Mouse (Mus musculus) T-helper 17 cell (primary cell): ENCODE data around the gene Eef2k.
"Not testable (repeated sequence)": the region's sequence is repeated elsewhere in the genome, so short reads cannot be mapped to it uniquely, and the experiment has no call there.

Source experiments
- in situ Hi-C, 2 experiments: fragments of 300-600 bp; cut with MboI, MseI; formaldehyde crosslinking; loops; 1 replicate in 1 of 2; 2 replicates in 1 of 2; pipeline ENCODE4 v1.15.1; 2025; ENCODE audit warnings: high pct_unique_total_duplicates in 2 of 2

Eef2k gene

DNA sequence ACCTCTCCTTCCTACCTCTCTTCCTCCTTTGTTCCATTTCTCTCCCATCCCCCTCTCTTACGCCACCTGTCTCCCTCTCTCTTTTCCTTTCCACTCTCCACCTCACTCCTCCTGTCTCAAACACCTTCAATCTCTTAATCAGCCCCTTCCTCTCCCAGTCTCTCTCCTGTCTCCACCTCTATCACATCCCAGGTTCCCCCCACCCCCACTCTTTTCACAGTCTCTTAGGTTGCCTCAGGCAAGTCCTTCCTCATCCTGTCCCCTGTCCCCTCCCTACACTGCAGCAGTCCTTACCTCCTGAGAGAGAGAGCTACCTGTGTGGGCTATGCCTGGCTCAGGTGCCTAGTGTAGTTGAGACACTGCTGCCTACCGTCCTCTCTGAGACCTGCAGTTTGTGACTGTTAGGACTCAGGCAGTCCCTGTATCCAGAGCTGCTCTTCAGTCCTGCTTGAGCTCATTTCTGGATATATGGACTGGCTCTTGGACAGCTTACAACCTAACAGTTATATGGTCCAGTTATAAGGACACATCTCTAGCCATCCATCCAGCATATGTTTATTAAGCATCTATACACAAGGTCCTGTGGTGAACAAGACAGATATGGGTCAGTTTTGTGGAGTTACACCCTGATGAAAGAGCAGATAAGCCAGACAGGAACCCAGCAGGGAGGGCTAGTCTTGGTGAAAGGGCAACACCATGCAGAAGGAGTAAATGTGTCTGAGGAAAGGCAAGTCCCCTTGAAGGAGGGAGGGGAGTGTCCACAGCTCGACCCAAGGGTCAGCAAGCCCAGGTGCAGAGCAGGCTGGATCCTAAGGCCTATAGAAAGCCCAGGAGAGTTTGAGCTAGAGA lies 33.1 kb downstream of the Eef2k start:
- in situ Hi-C loops: no loop called here

DNA sequence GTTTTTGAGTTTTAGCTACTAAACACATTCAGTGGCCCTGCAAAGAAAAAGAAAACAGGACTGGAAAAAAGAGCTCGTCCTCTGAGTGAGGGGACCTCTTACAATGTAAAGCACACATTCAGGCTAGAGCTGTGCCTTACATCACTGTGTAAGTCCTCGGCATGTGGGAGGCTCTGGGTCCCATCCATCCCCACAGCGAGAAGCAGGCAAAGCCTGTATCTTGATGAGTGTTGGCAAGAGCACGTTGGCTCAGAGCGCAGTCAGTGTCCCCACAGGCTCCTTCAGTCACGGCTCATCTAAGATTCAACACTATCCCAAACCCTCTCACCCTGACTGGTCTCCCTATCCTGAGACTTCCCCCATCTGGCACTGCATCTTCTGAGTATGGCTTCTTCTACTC lies 35.6 kb downstream of the Eef2k start:
- in situ Hi-C loops: no loop called here

DNA sequence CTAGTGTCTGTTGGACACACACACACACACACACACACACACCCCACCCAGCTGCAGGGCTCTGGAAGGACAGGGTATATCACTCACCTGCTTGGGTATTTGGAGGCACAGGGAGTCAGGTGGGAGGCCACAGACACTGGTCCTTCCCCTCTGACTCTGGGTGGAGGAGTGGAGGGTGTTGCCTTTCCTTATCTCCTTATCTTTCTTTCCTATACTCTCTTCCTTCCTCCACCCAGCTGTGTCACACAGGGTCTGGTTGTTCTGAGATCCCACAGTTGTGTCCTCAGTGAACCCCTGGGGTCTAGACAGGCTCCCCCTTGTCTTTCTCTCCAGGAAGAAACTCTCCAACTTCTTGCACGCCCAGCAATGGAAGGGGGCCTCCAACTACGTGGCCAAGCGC lies 37.3 kb downstream of the Eef2k start:
- in situ Hi-C loops: loop anchor here in 1 of 2 experiments (10.0 kb wide), 1 partner anchor 775 kb away; the partner anchor contains the start of gene Tmem159

DNA sequence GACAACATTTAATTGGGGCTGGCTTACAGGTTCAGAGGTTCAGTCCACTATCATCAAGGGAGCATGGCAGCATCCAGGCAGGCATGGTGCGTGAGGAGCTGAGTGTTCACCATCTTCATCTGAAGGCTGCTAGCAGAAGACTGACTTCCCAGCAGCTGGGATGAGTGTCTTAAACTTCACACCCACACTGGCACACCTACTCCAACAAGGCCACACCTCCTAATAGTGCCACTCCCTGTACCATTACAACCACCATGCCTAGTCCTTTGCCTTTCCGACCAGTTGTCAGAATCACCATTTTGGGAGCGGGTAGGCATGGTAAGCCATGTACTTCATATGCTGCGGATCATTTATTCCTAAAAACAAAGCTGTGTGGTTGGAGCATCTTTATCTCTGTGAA lies 38.1 kb downstream of the Eef2k start:
- in situ Hi-C loops: loop anchor here in 1 of 2 experiments (10.0 kb wide), 1 partner anchor 776 kb away; the partner anchor contains the start of gene Tmem159

DNA sequence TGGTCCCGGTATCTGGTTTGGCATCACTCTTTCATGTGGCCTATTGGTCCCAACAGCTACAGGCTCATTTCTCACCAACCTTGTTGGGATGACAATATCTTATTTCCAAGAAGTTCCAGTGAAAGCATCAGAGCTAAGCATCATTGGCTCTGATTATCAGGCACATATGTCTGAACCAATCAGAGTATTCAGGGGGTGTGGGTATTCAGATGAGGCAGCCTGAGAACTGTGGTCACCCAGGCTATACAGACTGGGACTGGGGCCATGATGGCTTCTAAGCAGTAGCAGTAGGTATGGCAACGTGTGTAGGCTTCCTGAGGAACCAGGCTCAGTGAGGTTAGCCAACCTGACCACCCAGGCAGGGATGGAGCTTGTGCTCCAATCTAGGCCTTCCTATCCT lies 38.8 kb downstream of the Eef2k start:
- in situ Hi-C loops: loop anchor here in 1 of 2 experiments (10.0 kb wide), 1 partner anchor 777 kb away; the partner anchor contains the start of gene Tmem159

DNA sequence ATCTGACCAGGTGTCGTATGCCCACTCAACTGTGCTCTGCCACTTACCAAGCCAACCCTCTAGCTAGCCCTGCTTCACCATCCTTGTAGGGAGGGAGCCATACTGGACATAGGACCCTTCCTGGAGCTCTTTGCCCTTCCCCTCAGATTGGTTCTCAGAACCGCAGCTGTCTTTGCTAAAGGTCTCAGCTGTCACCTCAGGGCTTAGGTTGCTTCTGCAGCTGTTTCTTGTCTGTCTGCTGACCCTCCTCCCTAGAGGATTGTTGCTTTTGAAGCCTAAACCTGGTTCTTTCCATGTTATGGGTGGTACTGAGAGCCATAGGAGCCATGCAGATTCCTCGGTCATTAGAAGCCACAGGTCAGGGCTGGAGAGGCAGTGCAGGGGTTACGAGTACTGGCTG lies 40.0 kb downstream of the Eef2k start:
- in situ Hi-C loops: loop anchor here in 1 of 2 experiments (10.0 kb wide), 1 partner anchor 778 kb away; the partner anchor contains the start of gene Tmem159

DNA sequence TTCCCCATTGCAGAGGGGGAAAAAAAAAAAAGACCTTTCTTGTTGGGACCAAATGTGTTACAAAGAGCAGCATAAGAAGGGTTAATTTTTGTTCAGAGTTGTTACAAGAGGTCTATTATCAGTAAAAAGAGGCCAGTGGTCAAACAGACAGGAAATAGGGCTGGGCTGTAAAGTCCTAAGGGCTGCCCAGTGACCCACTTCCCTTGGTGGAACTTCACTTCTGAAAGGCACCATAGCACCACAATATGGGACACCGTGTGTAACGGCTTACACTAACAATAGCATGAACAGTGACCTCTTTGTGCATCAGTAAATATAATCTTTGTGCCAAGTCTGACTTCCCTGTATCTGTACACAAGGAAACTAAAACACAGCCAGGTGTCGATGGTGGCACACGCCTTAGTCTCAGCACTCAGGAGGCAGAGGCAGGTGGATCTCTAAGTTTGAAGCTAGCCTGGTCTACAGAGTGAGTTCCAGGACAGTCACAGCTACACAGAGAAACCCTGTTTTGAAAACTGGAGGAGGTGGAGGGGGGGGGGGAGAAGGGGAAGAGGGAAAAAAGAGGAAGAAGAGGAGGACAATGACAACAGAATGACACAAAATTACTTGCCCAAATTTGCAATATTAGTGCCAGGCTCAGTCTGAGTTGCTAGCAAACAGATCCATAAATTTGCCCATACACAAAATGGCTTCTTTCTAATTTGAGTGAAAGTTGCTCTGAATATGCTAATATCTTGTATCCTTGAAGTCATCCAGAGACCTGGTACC lies 41.1 kb downstream of the Eef2k start:
- in situ Hi-C loops: loop anchor here in 1 of 2 experiments (10.0 kb wide), 1 partner anchor 779 kb away; the partner anchor contains the start of gene Tmem159

DNA sequence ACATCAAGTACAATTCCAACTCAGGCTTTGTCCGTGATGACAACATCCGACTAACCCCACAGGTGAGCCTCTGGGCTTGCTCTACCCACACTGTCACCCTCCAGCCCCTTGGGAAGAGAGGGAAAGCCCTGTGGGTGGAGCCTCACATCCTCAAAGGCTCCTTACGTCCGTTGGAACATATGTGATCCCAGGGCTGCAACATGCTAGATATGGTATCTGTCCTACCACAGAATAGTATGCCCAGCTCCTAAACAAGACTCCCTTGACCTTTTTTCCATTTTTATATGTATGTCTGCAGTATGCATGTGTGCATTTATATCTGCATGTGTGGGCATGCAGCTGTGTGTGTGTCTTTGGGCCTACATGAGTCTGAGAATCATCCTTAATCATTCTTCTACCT lies 42.1 kb downstream of the Eef2k start:
- in situ Hi-C loops: loop anchor here in 1 of 2 experiments (10.0 kb wide), 1 partner anchor 780 kb away; the partner anchor contains the start of gene Tmem159

DNA sequence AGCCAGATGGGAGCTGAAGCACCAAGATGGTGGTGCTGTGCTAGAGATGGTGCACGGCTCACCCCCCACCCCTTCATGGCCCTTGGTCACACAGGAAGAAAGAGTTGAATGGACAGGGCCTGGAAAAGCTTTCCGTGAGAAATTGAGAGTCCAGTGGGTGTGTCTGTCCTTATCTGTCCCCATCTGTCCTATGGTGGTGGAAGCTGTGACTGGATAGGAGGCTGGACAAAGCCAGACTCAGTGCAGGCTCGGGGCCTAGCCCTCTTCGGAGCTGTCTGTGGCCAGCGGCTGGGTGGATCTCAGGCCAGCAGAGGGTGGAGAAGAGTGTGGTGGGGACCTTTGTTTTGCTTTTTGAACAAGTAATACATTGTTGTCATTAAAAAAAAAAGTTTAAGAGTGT lies 50.5 kb downstream of the Eef2k start:
- in situ Hi-C loops: no loop called here

DNA sequence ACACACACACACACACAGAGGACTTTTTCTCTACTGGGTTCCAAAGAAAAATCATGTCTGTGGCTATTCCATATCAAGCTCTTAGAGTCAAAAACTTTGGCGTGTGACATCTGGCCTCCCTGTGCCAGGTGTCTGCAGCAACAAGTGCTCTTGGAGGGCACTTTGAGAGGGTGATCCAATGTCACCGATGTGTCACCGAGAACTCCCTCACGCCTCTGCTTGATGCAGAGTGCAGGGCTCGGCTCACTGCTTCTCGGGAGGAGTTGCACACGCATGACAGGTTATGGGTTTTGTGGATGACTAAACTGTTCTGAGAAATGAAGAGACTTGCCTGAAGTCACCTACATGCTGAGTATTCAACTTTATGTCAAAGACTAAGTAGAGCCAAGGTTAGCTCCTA lies 54.4 kb downstream of the Eef2k start:
- in situ Hi-C loops: loop anchor here in 1 of 2 experiments (5.0 kb wide), 1 partner anchor 55 kb away; the partner anchor contains the start of gene Eef2k

DNA sequence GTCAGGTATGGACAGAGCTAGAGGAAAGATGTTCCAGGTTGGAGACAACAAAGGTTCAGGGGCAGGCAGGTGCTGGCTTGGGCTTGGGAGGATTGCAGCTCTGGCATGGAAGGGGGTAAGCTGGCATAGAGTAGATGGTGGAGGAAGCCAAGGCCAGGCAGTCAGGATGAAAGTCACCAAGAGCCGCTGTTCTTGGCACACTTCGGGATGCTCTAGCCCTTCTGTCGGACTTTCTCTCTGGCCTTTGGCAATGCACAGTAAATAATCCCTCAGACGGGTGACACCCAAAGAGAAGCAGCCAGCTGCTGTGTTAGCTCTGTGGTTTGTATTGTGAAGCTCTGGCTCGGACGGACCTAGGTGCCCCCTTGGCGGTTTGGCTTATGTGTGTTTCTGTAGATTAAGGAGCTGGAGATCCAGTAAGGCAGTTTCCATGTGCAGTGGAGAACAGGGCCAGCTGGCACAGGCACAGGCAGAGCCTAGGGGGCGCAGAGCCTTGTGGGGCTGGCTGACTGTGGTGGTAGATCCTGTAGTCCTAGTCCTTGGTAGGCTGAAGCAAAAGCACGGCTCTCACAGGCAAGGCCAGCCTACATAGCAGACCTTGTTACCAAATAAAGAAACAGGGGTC lies 55.2 kb downstream of the Eef2k start:
- in situ Hi-C loops: loop anchor here in 1 of 2 experiments (5.0 kb wide), 1 partner anchor 56 kb away; the partner anchor contains the start of gene Eef2k

DNA sequence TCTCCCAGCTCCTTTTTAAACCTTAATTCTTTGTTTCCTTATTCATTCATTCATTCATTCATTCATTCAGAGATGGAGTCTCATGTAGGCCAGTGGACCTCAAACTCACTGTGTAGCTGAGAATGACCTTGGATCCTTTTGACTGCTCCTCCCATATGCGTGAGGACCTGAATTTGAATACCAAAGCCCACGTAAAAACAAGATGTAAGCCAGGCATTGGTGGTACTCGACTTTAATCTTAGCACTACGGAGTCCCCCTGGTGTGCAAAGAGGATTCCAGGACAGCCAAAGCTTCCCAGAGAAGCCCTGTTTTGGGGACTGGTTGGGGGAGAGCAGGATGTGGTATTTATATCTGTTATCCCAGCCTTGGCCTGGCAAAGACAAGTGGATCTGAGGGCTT lies 57.6 kb downstream of the Eef2k start:
- in situ Hi-C loops: no loop called here

DNA sequence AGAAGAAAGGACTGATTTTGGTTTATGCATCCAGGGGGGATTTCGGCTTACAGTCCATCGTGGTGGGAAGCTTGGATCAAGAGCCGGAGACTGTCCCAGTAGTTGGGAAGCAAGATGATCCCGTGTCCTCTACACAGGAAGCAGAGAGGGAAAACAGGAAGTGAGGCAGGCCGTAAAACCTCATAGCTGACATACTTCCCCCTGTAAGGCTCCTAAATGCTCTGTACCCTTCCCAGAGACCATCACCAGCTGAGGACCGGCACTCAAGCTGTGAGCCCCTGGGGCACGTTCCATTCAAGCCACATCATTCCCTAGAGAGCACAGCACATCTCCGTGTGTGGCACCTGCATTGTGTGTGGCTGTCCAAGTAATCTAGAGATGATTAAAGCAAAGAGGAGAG lies 59.1 kb downstream of the Eef2k start:
- in situ Hi-C loops: no loop called here

DNA sequence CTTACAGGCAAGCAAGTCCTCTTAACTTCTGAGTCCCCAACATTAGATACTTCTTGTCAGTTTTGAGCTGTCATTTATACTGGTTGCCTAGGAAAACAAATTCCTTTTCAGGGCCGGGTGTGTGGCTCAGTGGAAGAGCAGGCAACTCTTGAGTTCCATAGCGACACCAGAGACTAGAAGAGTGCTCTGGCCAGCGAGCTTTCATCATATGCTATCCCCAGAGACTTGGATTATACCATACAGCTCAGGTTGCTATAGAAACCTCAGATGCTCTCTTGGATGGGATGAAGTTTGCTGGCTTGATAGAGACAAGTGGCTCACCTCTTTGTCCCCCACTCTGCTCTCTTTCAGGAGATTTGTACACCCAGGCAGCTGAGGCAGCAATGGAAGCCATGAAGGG lies 60.3 kb downstream of the Eef2k start:
- in situ Hi-C loops: no loop called here

DNA sequence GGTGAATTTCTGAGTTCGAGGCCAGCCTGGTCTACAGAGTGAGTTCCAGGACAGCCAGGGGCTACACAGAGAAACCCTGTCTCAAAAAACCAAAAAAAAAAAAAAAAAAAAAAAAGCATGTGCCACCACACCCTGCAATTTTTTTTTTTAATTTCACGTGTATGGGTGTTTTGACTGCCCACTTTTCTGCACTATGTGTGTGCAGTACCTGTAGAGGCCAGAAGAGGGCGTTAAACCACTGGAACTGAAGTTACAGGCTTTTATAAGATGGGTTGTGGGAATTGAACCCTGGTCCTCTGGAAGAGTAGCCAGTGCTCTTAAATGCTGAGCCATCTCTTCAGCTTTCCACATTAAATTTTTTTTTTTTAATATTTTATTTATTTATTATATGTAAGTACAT lies 67.5 kb downstream of the Eef2k start:
- in situ Hi-C loops: not testable (repeated sequence)

DNA sequence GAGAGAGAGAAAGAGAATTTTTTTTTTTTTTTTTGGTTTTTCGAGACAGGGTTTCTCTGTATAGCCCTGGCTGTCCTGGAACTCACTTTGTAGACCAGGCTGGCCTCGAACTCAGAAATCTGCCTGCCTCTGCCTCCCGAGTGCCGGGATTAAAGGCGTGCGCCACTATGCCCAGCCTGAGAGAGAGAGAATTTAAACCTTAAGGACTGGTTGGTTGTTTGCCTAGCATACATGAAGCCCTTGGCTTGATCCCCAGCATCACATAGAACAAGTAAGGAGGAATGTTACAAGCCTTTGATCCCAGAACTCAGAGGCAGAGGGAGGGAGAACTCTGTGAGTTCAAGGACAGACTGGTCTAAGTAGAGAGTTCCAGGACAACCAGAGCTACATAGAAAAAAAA lies 68.6 kb downstream of the Eef2k start:
- in situ Hi-C loops: not testable (repeated sequence)

DNA sequence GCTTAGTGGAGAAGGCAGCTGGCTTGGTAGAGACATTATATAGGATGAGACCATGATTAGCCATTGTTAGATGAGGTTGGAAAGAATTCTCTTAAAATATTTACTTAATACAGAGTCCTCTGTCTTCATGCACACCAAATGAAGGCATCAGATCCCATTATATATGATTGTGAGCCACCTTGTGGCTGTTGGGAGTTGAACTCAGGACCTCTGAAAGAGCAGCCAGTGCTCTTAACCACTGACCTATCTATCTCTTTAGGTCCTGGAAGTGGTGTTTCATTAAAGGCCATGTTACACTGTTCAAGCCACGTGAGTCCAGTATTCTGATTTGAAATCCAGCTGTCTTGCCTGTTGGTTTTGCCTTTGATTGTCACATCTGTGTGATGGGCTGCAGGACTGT lies 70.7 kb downstream of the Eef2k start:
- in situ Hi-C loops: no loop called here

DNA sequence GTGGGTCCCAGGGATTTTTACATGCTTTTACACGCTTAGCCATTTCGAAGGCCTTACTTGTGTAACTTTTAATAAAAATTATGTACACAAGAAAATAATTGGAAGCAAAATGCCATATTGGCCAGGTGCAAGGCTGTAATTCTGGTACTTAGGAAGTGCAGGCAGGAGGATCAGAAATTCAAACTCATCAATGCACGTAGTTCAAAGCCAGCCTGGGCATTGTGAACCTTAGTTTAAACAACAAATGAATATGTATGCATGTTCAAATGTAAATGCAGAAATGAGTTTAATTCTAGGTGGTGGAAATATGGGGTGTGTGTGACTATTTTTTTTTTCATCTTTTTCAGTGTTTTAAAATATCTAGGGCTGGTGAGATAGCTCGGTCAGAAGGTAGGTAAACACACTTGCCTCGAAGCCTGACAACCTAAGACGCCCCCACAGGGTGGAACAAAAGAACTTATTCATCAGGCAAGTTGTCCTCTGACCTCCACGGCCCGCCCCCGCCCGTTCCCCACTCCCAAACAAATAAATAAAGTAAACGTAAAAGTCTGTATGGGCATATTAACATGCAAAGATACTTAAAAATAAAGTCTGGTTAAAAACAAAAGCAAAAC lies 73.7 kb downstream of the Eef2k start:
- in situ Hi-C loops: loop anchor here (5.0 kb wide), 2 partner anchors 79 to 244 kb away; partner anchors contain the start of gene Pdzd9 (in 1 of the 2)

DNA sequence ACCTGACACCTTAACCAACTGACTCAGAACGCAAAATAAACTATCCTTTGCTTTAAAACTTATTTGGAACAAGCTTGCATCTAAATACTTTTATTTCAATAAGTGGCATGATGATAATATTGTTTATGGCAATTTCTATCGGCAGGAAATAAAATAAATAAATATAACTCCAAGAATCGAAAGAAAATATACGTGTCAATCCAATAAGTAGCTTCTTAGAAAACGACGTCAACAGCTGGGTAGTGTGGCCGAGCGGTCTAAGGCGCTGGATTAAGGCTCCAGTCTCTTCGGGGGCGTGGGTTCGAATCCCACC lies 74.6 kb downstream of the Eef2k start:
- in situ Hi-C loops: loop anchor here (5.0 kb wide), 2 partner anchors 80 to 245 kb away; partner anchors contain the start of gene Pdzd9 (in 1 of the 2)

DNA sequence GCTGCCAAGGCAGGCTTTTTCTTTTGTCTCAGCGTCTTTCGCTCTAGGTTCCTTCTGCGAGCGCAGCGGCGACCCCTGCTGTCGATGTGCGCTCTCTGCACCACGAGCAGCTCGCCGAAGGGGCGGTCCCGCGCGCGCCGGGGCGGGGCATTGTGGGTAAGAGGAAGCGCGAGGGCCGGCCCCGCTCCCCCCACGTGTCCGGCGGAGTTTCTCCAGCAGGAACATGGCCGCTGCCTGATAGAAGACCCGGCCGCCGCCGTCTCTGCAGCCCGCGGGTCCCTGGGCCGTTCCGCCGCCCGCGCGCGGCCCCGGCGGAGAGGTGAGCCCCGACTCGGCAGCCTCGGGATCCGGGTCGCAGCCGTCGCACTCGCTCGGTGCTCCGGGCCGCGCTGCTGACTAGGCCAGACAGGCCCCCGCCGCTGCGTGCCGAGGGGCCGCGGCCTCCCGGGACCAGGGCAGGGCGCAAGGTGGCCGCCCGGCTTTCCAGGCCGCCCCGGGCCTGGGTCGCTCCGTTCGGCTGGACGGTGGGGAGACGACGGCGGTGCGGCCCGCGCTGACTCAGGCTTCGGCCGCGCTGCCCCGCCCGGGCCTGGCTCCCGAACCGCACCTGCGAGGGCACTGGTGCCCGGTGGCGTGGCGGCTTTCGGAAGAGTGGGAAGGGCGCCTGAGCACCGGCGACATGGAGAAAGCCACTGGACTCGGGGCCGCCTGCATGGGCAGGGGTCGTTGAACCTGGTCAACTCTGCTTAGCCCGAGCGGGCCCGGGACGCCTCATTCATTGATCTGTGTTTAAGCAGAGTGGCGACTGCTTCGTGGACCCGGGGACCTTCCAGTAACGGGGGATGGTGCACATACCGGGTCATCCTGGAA lies 75.2 kb downstream of the Eef2k start, which contains the start of gene Polr3e:
TSS of gene Polr3e (plus strand) at position 153 of the 870 bp plus-strand sequence.
- in situ Hi-C loops: loop anchor here (5.0 kb wide), 2 partner anchors 81 to 246 kb away; partner anchors contain the start of gene Pdzd9 (in 1 of the 2)
